Mouse (Mus musculus) limb, embryonic 14.5 days (tissue): ENCODE data around the gene Polr2c. TPM values are rescaled to one million over a fixed set of nuclear protein-coding genes. Genes with fewer than 3 reads are reported as not detected.

ENCODE experiments used
- ATAC-seq: fragments of 200-750 bp; cut with Nextera tagmentation; 2 replicates; pipeline ENCODE4 v1.8.0; 2017; ENCODE audit warnings: low read depth, moderate number of reproducible peaks, moderate TSS enrichment; ENCODE audit not compliant: low FRiP score
- DNase-seq: peaks from one replicate; pipeline ENCODE4 v3.0.0-alpha.2; 2015; ENCODE audit warnings: low spot score
- H3K27ac ChIP-seq: fragments of 300-500 bp; sonication (generic); replicated peaks from 2 replicates; pipeline ENCODE4 v1.5.1; 2014; ENCODE audit warnings: low read depth, mild to moderate bottlenecking, low read length, moderate library complexity, mixed read lengths
- H3K27me3 ChIP-seq: fragments of 300-500 bp; sonication (generic); 2 replicates; pipeline ENCODE4 v1.6.1; 2014; ENCODE audit warnings: low read length, mixed read lengths; ENCODE audit not compliant: control insufficient read depth, insufficient read depth
- H3K36me3 ChIP-seq: fragments of 300-500 bp; sonication (generic); 2 replicates; pipeline ENCODE4 v1.6.1; 2014; ENCODE audit warnings: mild to moderate bottlenecking, low read length, moderate library complexity, mixed read lengths; ENCODE audit not compliant: control insufficient read depth, insufficient read depth
- H3K4me1 ChIP-seq: fragments of 300-500 bp; sonication (generic); 2 replicates; pipeline ENCODE4 v1.6.1; 2014; ENCODE audit warnings: antibody characterized with exemption, low read length, mixed read lengths; ENCODE audit not compliant: control insufficient read depth, insufficient read depth
- H3K4me2 ChIP-seq: fragments of 300-500 bp; sonication (generic); replicated peaks from 2 replicates; pipeline ENCODE4 v1.6.1; 2014; ENCODE audit warnings: low read depth, mild to moderate bottlenecking, low read length, moderate library complexity; ENCODE audit not compliant: severe bottlenecking
- H3K4me3 ChIP-seq: fragments of 300-500 bp; sonication (generic); replicated peaks from 2 replicates; pipeline ENCODE4 v1.5.1; 2014; ENCODE audit warnings: low read length
- H3K9ac ChIP-seq: fragments of 300-500 bp; sonication (generic); 2 replicates; pipeline ENCODE4 v1.6.1; 2014; ENCODE audit warnings: mild to moderate bottlenecking, low read depth, low read length, moderate library complexity; ENCODE audit not compliant: severe bottlenecking
- H3K9me3 ChIP-seq: fragments of 300-500 bp; sonication (generic); 2 replicates; pipeline ENCODE4 v1.6.1; 2016; ENCODE audit warnings: low read length; ENCODE audit not compliant: control insufficient read depth
- POLR2A ChIP-seq: fragments of 200-500 bp; IDR thresholded peaks from 2 replicates; pipeline ENCODE4 v1.8.0; 2012; ENCODE audit warnings: inconsistent platforms, mild to moderate bottlenecking, moderate library complexity, borderline replicate concordance; ENCODE audit not compliant: insufficient read depth, insufficient read length; ENCODE audit errors: extremely low read depth
- WGBS: fragments of 180-500 bp; shearing (Covaris S2); extraction: QIAGEN DNeasy Blood & Tissue Kit; methylation state at CpG from one replicate; pipeline ENCODE4 v1.1.7; 2014; 5-methylcytosine and 5-hydroxymethylcytosine counted together
- polyA plus RNA-seq, 2 experiments: library from polyadenylated mRNA; depleted of rRNA in 1 of 2; stranded (reverse) in 1 of 2; unstranded in 1 of 2; fragments of >200 nt; fragmentation: Nextera tagmentation in 1 of 2; extraction: Ambion mirVana in 1 of 2; gene quantifications; 2 replicates each; pipeline versions ENCODE4 v1.2.1 to v1.2.3; 2012 to 2014

Gene Polr2c
- polyA plus RNA-seq, 2 experiments = 129 to 135 TPM

GRCm38 (mm10) chr8:94876820-94877219 lies 19.6 kb downstream of the Polr2c start:
- Histone ChIP-seq H3K9me3 (no peaks in the 10 kb centered on the region), H3K27ac (no peak overlapping the region), H3K4me2 (0 out of 2 replicates have a peak overlapping the region, but pooled peaks have one; percentile 95), H3K9ac (no peak overlapping the region), H3K4me3 (no peak overlapping the region), H3K36me3 (no peaks in the 10 kb centered on the region), H3K27me3 (peaks cover 3% of the 10 kb centered on the region; the same call in 1 of the 2 replicates), H3K4me1 (peaks cover 32% of the 10 kb centered on the region)
- ATAC-seq (no peak), DNase-seq (no peak)
- 23% methylated on average over 3 of the region's 3 CpGs for WGBS
- no peak for TF ChIP-seq POLR2A

DNA sequence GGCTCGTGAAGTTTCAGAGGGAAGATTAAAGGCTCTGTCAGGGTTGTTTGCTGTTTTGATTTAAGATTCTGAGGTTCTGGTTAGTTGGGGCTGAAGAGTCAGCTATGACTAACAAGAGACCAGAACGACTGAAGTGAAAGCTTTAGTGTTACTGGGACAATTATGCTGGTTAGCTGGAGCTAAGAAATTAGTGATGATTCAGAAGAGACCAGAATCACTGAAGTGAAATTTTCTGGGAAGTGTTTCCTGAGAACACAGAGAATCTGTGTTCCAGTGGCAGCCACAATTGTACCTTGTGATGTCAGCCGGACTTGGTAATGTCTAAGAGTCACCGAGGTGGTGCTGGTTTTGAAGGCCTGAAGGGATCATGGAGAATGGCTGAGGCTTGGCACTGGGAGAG lies 23.5 kb downstream of the Polr2c start:
- Histone ChIP-seq H3K36me3 (no peaks in the 10 kb centered on the region), H3K9me3 (no peaks in the 10 kb centered on the region), H3K27me3 (no peaks in the 10 kb centered on the region), H3K9ac (no peak overlapping the region), H3K27ac (no peak overlapping the region), H3K4me2 (no peak overlapping the region), H3K4me1 (peaks cover 6% of the 10 kb centered on the region; the same call in 1 of the 2 replicates), H3K4me3 (no peak overlapping the region)
- DNase-seq (no peak), ATAC-seq (no peak)
- 57% methylated on average over 4 of the region's 4 CpGs for WGBS
- TF ChIP-seq POLR2A = no peak

GRCm38 (mm10) chr8:94888383-94889036 lies 31.3 kb downstream of the Polr2c start:
- 20% methylated on average over 14 of the region's 14 CpGs for WGBS
- Histone ChIP-seq H3K4me3 (no peak overlapping the region), H3K9me3 (no peaks in the 10 kb centered on the region), H3K27me3 (no peaks in the 10 kb centered on the region), H3K36me3 (no peaks in the 10 kb centered on the region), H3K27ac (no peak overlapping the region), H3K9ac (no peak overlapping the region), H3K4me1 (no peaks in the 10 kb centered on the region), H3K4me2 (no peak overlapping the region)
- ATAC-seq (no peak), DNase-seq (no peak)
- TF ChIP-seq POLR2A = no peak

DNA sequence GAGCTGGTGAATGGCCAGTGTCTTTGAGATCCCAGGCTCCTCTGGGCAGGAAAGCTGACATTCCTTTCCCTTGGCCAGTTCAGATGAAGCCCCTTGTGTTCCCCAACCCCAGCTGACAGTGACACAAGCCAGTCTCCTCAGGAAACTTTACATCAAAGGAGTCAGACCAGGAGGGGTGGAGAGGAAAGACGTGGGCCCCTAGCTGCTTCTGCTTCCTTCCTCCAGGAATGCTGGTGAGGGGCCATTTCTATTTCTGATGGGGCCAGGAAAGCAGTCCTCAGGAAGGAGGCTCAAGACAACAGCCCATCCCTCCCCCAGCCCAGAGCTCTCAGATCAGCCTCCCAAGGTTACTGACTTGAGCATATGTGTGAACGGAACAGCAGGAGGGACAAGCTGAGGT lies 35.7 kb downstream of the Polr2c start:
- ATAC-seq = no peak
- no peaks in the 10 kb centered on the region for H3K9me3 ChIP-seq
- H3K4me1 ChIP-seq = peaks cover 5% of the 10 kb centered on the region
- no peak overlapping the region for H3K9ac ChIP-seq
- WGBS = 23% methylated on average over 2 of the region's 2 CpGs
- no peaks in the 10 kb centered on the region for H3K36me3 ChIP-seq
- DNase-seq = no peak
- H3K4me2 ChIP-seq = no peak overlapping the region
- no peak overlapping the region for H3K27ac ChIP-seq
- no peak for TF ChIP-seq POLR2A
- H3K4me3 ChIP-seq = no peak overlapping the region
- H3K27me3 ChIP-seq = no peaks in the 10 kb centered on the region

GRCm38 (mm10) chr8:94899262-94899661 lies 42.0 kb downstream of the Polr2c start:
- Histone ChIP-seq H3K36me3 (peaks cover 25% of the 10 kb centered on the region), H3K9me3 (no peaks in the 10 kb centered on the region), H3K4me3 (no peak overlapping the region), H3K4me1 (peaks cover 26% of the 10 kb centered on the region), H3K4me2 (no peak overlapping the region; the same call in 1 of the 2 replicates), H3K9ac (no peak overlapping the region), H3K27me3 (no peaks in the 10 kb centered on the region), H3K27ac (no peak overlapping the region)
- 12% methylated on average over 11 of the region's 11 CpGs for WGBS
- no peak for TF ChIP-seq POLR2A
- ATAC-seq (no peak), DNase-seq (no peak)
